Mouse (Mus musculus) bone marrow, adult 2 months (tissue): ENCODE data around the gene Rtl1. TPM values are rescaled to one million over a fixed set of nuclear protein-coding genes. Genes with fewer than 3 reads are reported as not detected.
A peak's percentile ranks its signal among the peaks of the same experiment; 100 is the strongest.

Experiments used
- H3K27ac ChIP-seq: fragments of 200-500 bp; 2 replicates; pipeline ENCODE4 v1.5.1; 2012; ENCODE audit warnings: low read depth, mild to moderate bottlenecking, control low read depth, inconsistent platforms, low read length; ENCODE audit not compliant: control insufficient read depth, poor library complexity, insufficient read depth
- H3K4me1 ChIP-seq: fragments of 200-500 bp; 2 replicates; pipeline ENCODE4 v1.6.1; 2011; ENCODE audit warnings: low read length; ENCODE audit not compliant: control insufficient read depth, insufficient read depth
- H3K4me3 ChIP-seq: fragments of 200-500 bp; replicated peaks from 2 replicates; pipeline ENCODE3; 2011; ENCODE audit warnings: mild to moderate bottlenecking, low read depth, low read length, control low read depth; ENCODE audit not compliant: control insufficient read depth
- CTCF ChIP-seq: fragments of 200-500 bp; IDR thresholded peaks from 2 replicates; pipeline ENCODE4 v1.5.1; 2011; ENCODE audit warnings: low read length, control low read depth; ENCODE audit not compliant: control insufficient read depth, insufficient read depth
- POLR2A ChIP-seq: fragments of 200-500 bp; IDR thresholded peaks from 2 replicates; pipeline ENCODE4 v1.6.1; 2011; ENCODE audit warnings: low read depth, mild to moderate bottlenecking, control low read depth, low read length, borderline replicate concordance; ENCODE audit not compliant: control insufficient read depth
- WGBS: fragments of 180-500 bp; shearing (Covaris S2); methylation state at CpG from one replicate; pipeline ENCODE4 v1.1.7; 2018; 5-methylcytosine and 5-hydroxymethylcytosine counted together
- polyA plus RNA-seq: library from polyadenylated mRNA; stranded (reverse); fragments of >200 nt; gene quantifications from 2 replicates; pipeline ENCODE4 v1.2.4, GENCODE M21; 2011; ENCODE audit warnings: low replicate concordance; ENCODE audit not compliant: missing spikeins, insufficient read depth, insufficient read length

The Rtl1 gene
- polyA plus RNA-seq, 1 experiment: not detected

GRCm38 (mm10) chr12:109614416-109614815, 14.3 kb upstream of the Rtl1 start:
- no peak for TF ChIP-seq CTCF
- Histone ChIP-seq H3K27ac (no peak overlapping the region), H3K4me3 (no peak overlapping the region), H3K4me1 (no peaks in the 10 kb centered on the region)
- WGBS: 63% methylated on average over 10 of the region's 10 CpGs

- Histone ChIP-seq H3K27ac (no peak overlapping the region), H3K4me1 (no peaks in the 10 kb centered on the region), H3K4me3 (no peak overlapping the region)
- TF ChIP-seq CTCF (no peak), POLR2A (no peak)
- WGBS: 53% methylated on average over 34 of the region's 34 CpGs
These were observed 12.6 kb upstream of the Rtl1 start for GRCm38 (mm10) chr12:109612392-109613385.

- no peak overlapping the region for H3K4me3 ChIP-seq
- H3K27ac ChIP-seq: no peak overlapping the region; the same call in 1 of the 2 replicates
- TF ChIP-seq CTCF (peak; percentile 59), POLR2A (no peak)
- no peaks in the 10 kb centered on the region for H3K4me1 ChIP-seq
- 50% methylated on average over 13 of the region's 13 CpGs for WGBS
These were observed 8.7 kb upstream of the Rtl1 start for GRCm38 (mm10) chr12:109608576-109609440.

GRCm38 (mm10) chr12:109607953-109608352, 7.8 kb upstream of the Rtl1 start:
- TF ChIP-seq CTCF (no peak), POLR2A (no peak)
- 71% methylated on average over 9 of the region's 9 CpGs for WGBS
- H3K4me3 ChIP-seq: no peak overlapping the region
- no peak overlapping the region for H3K27ac ChIP-seq
- no peaks in the 10 kb centered on the region for H3K4me1 ChIP-seq

GRCm38 (mm10) chr12:109607191-109607590, 7.1 kb upstream of the Rtl1 start:
- no peak overlapping the region for H3K4me3 ChIP-seq
- no peak overlapping the region for H3K27ac ChIP-seq
- 82% methylated on average over 9 of the region's 9 CpGs for WGBS
- no peak for TF ChIP-seq POLR2A
- no peak for TF ChIP-seq CTCF
- no peaks in the 10 kb centered on the region for H3K4me1 ChIP-seq

- TF ChIP-seq CTCF (no peak), POLR2A (no peak)
- Histone ChIP-seq H3K4me1 (no peaks in the 10 kb centered on the region), H3K4me3 (no peak overlapping the region), H3K27ac (no peak overlapping the region)
- WGBS: 75% methylated on average over 16 of the region's 16 CpGs
These were observed 5.0 kb upstream of the Rtl1 start for GRCm38 (mm10) chr12:109604982-109605721.

- Histone ChIP-seq H3K27ac (no peak overlapping the region), H3K4me1 (no peaks in the 10 kb centered on the region), H3K4me3 (no peak overlapping the region)
- TF ChIP-seq CTCF (no peak), POLR2A (no peak)
- WGBS: 69% methylated on average over 12 of the region's 12 CpGs
These were observed 1.4 kb downstream of the Rtl1 start for GRCm38 (mm10) chr12:109598551-109599250.
